Mouse (Mus musculus): Measurements from ENCODE around the gene Hist1h2an. TPM values are rescaled to one million over a fixed set of nuclear protein-coding genes. Genes with fewer than 3 reads are reported as not detected.
"Not testable (repeated sequence)": the region's sequence is repeated elsewhere in the genome, so short reads cannot be mapped to it uniquely, and the experiment has no call there.

The Hist1h2an gene
- polyA plus RNA-seq, 1 experiment from 2014 or later = not detected

GRCm38 (mm10) chr13:21753524-21754285 is 33.3 kb downstream of the Hist1h2an start, which contains the start of the genes Hist1h2ak and Hist1h2bn:
Gene Hist1h2ak (minus strand): TSS chr13:21753827.
Gene Hist1h2bn (plus strand): TSS chr13:21754123.
- peak within 1 kb of the TSS; percentile 65 for H3K4me2 ChIP-seq (ENCODE audit: low read length)
- not testable (repeated sequence) for H3K27me3 ChIP-seq (ENCODE audit: insufficient read depth, low read length); H3K36me3 ChIP-seq (ENCODE audit: insufficient read depth, low read length); H3K4me1 ChIP-seq (replicated peaks; ENCODE audit: insufficient read depth, low read length); H3K9me3 ChIP-seq (replicated peaks; ENCODE audit: low read length)
- peak within 1 kb of the TSS; percentile 46; the same call in 1 of the 2 replicates for H3K9ac ChIP-seq (ENCODE audit: low read depth, low read length)
- peak within 1 kb of the TSS; percentile 92 for H3K27ac ChIP-seq
- DNase-seq (ENCODE audit: low spot score) (peak; percentile 99), ATAC-seq (replicated peaks; ENCODE audit: low FRiP score, low read depth) (peak; percentile 96)
- peak within 1 kb of the TSS; percentile 44 for H3K4me3 ChIP-seq (replicated peaks; ENCODE audit: low read depth, low read length)
- under 1% methylated on average over 32 of the region's 50 CpGs for WGBS
- TF ChIP-seq CTCF (IDR thresholded peaks at IDR 0.05; ENCODE audit: low read depth) = peak; percentile 30; the same call in 1 of the 2 replicates

- no peaks in the 10 kb centered on the region for H3K27me3 ChIP-seq (ENCODE audit: insufficient read depth, low read length)
- 2% methylated on average over 10 of the region's 10 CpGs for WGBS
- no peak for ATAC-seq (replicated peaks; ENCODE audit: low FRiP score, low read depth)
- peak overlapping the region; percentile 65 for H3K4me2 ChIP-seq (ENCODE audit: low read length)
- TF ChIP-seq CTCF (IDR thresholded peaks at IDR 0.05; ENCODE audit: low read depth) = no peak
- peak overlapping the region; percentile 44 for H3K4me3 ChIP-seq (replicated peaks; ENCODE audit: low read depth, low read length)
- DNase-seq (ENCODE audit: low spot score) = peak; percentile 29
- H3K27ac ChIP-seq = peak overlapping the region; percentile 92
- H3K36me3 ChIP-seq (ENCODE audit: insufficient read depth, low read length) = no peaks in the 10 kb centered on the region
- H3K9me3 ChIP-seq (replicated peaks; ENCODE audit: low read length) = no peaks in the 10 kb centered on the region
- H3K9ac ChIP-seq (ENCODE audit: low read depth, low read length) = peak overlapping the region; percentile 46; the same call in 1 of the 2 replicates
- H3K4me1 ChIP-seq (replicated peaks; ENCODE audit: insufficient read depth, low read length) = no peaks in the 10 kb centered on the region
These were observed 33.9 kb downstream of the Hist1h2an start for GRCm38 (mm10) chr13:21753051-21753523.

- H3K36me3 ChIP-seq (ENCODE audit: insufficient read depth, low read length) = no peaks in the 10 kb centered on the region
- no peak overlapping the region for H3K4me3 ChIP-seq (replicated peaks; ENCODE audit: low read depth, low read length)
- TF ChIP-seq CTCF (IDR thresholded peaks at IDR 0.05; ENCODE audit: low read depth) = no peak
- ATAC-seq (replicated peaks; ENCODE audit: low FRiP score, low read depth) (no peak), DNase-seq (ENCODE audit: low spot score) (peak; percentile 47)
- no peaks in the 10 kb centered on the region for H3K27me3 ChIP-seq (ENCODE audit: insufficient read depth, low read length)
- 22% methylated on average over 3 of the region's 3 CpGs for WGBS
- H3K27ac ChIP-seq = no peak overlapping the region
- H3K4me1 ChIP-seq (replicated peaks; ENCODE audit: insufficient read depth, low read length) = no peaks in the 10 kb centered on the region
- no peaks in the 10 kb centered on the region for H3K9me3 ChIP-seq (replicated peaks; ENCODE audit: low read length)
- no peak overlapping the region for H3K9ac ChIP-seq (ENCODE audit: low read depth, low read length)
- H3K4me2 ChIP-seq (ENCODE audit: low read length) = 0 out of 2 replicates have a peak overlapping the region, but pooled peaks have one; percentile 16
These were observed 34.7 kb downstream of the Hist1h2an start for GRCm38 (mm10) chr13:21752356-21752755.

GRCm38 (mm10) chr13:21751827-21752226 is 35.2 kb downstream of the Hist1h2an start:
- H3K27ac ChIP-seq = no peak overlapping the region
- no peaks in the 10 kb centered on the region for H3K9me3 ChIP-seq (replicated peaks; ENCODE audit: low read length)
- no peak for TF ChIP-seq CTCF (IDR thresholded peaks at IDR 0.05; ENCODE audit: low read depth)
- H3K9ac ChIP-seq (ENCODE audit: low read depth, low read length) = no peak overlapping the region
- H3K4me1 ChIP-seq (replicated peaks; ENCODE audit: insufficient read depth, low read length) = no peaks in the 10 kb centered on the region
- 0 out of 2 replicates have a peak overlapping the region, but pooled peaks have one; percentile 16 for H3K4me2 ChIP-seq (ENCODE audit: low read length)
- 78% methylated on average over 3 of the region's 3 CpGs for WGBS
- no peaks in the 10 kb centered on the region for H3K27me3 ChIP-seq (ENCODE audit: insufficient read depth, low read length)
- ATAC-seq (replicated peaks; ENCODE audit: low FRiP score, low read depth) (no peak), DNase-seq (ENCODE audit: low spot score) (no peak)
- H3K36me3 ChIP-seq (ENCODE audit: insufficient read depth, low read length) = no peaks in the 10 kb centered on the region
- H3K4me3 ChIP-seq (replicated peaks; ENCODE audit: low read depth, low read length) = no peak overlapping the region

- Histone ChIP-seq H3K27ac (no peak overlapping the region), H3K9ac (ENCODE audit: low read depth, low read length) (no peak overlapping the region), H3K4me3 (replicated peaks; ENCODE audit: low read depth, low read length) (no peak overlapping the region), H3K4me2 (ENCODE audit: low read length) (no peak overlapping the region), H3K27me3 (ENCODE audit: insufficient read depth, low read length) (no peaks in the 10 kb centered on the region), H3K9me3 (replicated peaks; ENCODE audit: low read length) (no peaks in the 10 kb centered on the region), H3K36me3 (ENCODE audit: insufficient read depth, low read length) (no peaks in the 10 kb centered on the region), H3K4me1 (replicated peaks; ENCODE audit: insufficient read depth, low read length) (no peaks in the 10 kb centered on the region)
- ATAC-seq (replicated peaks; ENCODE audit: low FRiP score, low read depth) (no peak), DNase-seq (ENCODE audit: low spot score) (no peak)
- TF ChIP-seq CTCF (IDR thresholded peaks at IDR 0.05; ENCODE audit: low read depth) = no peak
These were observed 35.6 kb downstream of the Hist1h2an start for GRCm38 (mm10) chr13:21751417-21751816.

- peak; percentile 70 for ATAC-seq (replicated peaks; ENCODE audit: low FRiP score, low read depth)
- peak within 1 kb of the TSS; percentile 51 for H3K4me2 ChIP-seq (ENCODE audit: low read length)
These were observed 36.6 kb downstream of the Hist1h2an start, which contains the start of gene Hist1h4k for GRCm38 (mm10) chr13:21750159-21751017. Gene Hist1h4k (minus strand): TSS chr13:21750505.

More at GRCm38 (mm10) chr13:21750159-21751017, 36.6 kb downstream of the Hist1h2an start, which contains the start of gene Hist1h4k:
- not testable (repeated sequence) for H3K36me3 ChIP-seq (ENCODE audit: insufficient read depth, low read length); H3K4me1 ChIP-seq (replicated peaks; ENCODE audit: insufficient read depth, low read length); H3K27me3 ChIP-seq (ENCODE audit: insufficient read depth, low read length); H3K9me3 ChIP-seq (replicated peaks; ENCODE audit: low read length)
- Histone ChIP-seq H3K9ac (ENCODE audit: low read depth, low read length) (peak within 1 kb of the TSS; percentile 43), H3K4me3 (replicated peaks; ENCODE audit: low read depth, low read length) (peak within 1 kb of the TSS; percentile 35), H3K27ac (peak within 1 kb of the TSS; percentile 86)
- under 1% methylated on average over 43 of the region's 56 CpGs for WGBS
- DNase-seq (ENCODE audit: low spot score) = peak; percentile 90

All from kidney, postnatal 0 days (tissue).